Mouse (Mus musculus) spleen, adult 12 weeks (tissue): Measurements from ENCODE around the gene Snx9.

Experiments used
- DNase-seq: peaks from one replicate; pipeline ENCODE4 v3.0.0; 2022; ENCODE audit warnings: low spot score

The Snx9 gene

GRCm38 (mm10) chr17:5968562-5968961, 127.4 kb downstream of the Snx9 start:
- DNase-seq = no peak

GRCm38 (mm10) chr17:5969246-5969645, 128.1 kb downstream of the Snx9 start:
- DNase-seq = no peak

GRCm38 (mm10) chr17:5970298-5970821, 129.2 kb downstream of the Snx9 start:
- no peak for DNase-seq

GRCm38 (mm10) chr17:5973536-5973935, 132.4 kb downstream of the Snx9 start:
- DNase-seq = no peak

GRCm38 (mm10) chr17:5975099-5975977, 134.2 kb downstream of the Snx9 start:
- peak; percentile 9 for DNase-seq

- no peak for DNase-seq
Measured at GRCm38 (mm10) chr17:5976221-5977055, 135.3 kb downstream of the Snx9 start.

GRCm38 (mm10) chr17:5977056-5977920, 136.2 kb downstream of the Snx9 start:
- no peak for DNase-seq

GRCm38 (mm10) chr17:5977921-5978504, 136.9 kb downstream of the Snx9 start:
- no peak for DNase-seq

- DNase-seq = no peak
Measured at GRCm38 (mm10) chr17:5978505-5979077, 137.5 kb downstream of the Snx9 start.

- no peak for DNase-seq
Measured at GRCm38 (mm10) chr17:5980860-5981259, 139.7 kb downstream of the Snx9 start.
